Mouse (Mus musculus): Measurements from ENCODE around the gene Zer1.
A peak's percentile ranks its signal among the peaks of the same experiment; 100 is the strongest.

DNA sequence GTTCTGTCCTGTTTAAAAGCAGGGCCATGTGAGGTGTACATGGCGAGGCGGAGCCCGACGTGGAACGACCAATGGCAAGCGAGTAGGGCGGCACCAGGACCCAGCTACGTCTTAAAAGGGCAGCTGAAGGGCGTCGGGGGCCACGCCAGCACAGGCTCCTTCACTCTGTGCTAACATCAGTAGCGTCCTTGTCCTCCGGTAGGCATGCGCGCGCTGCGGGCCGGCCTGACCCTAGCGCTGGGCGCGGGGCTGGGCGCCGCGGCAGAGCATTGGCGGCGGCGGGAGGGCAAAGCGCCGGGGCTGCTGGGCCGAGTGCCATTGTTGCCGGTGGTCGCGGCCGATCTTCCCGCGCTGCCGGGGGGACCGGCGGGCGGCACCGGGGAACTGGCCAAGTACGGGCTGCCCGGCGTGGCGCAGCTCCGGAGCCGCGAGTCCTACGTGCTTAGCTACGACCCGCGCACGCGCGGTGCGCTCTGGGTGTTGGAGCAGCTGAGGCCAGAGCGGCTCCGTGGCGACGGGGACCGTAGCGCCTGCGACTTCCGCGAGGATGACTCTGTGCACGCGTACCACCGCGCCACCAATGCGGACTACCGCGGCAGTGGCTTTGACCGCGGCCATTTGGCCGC, 47.1 kb upstream of the Zer1 start, which contains the start of gene Endog:
- TF ChIP-seq CTCF (IDR thresholded peaks at IDR 0.05; ENCODE audit: extremely low read depth, insufficient read length, insufficient replicate concordance, low read depth, low read length) (no peak), POLR2A (IDR thresholded peaks at IDR 0.05; ENCODE audit: low read depth, low read length) (peak; percentile 94)
